Comparison of ENCODE assay signal across 9 mouse cellular contexts in the genomic region with DNA sequence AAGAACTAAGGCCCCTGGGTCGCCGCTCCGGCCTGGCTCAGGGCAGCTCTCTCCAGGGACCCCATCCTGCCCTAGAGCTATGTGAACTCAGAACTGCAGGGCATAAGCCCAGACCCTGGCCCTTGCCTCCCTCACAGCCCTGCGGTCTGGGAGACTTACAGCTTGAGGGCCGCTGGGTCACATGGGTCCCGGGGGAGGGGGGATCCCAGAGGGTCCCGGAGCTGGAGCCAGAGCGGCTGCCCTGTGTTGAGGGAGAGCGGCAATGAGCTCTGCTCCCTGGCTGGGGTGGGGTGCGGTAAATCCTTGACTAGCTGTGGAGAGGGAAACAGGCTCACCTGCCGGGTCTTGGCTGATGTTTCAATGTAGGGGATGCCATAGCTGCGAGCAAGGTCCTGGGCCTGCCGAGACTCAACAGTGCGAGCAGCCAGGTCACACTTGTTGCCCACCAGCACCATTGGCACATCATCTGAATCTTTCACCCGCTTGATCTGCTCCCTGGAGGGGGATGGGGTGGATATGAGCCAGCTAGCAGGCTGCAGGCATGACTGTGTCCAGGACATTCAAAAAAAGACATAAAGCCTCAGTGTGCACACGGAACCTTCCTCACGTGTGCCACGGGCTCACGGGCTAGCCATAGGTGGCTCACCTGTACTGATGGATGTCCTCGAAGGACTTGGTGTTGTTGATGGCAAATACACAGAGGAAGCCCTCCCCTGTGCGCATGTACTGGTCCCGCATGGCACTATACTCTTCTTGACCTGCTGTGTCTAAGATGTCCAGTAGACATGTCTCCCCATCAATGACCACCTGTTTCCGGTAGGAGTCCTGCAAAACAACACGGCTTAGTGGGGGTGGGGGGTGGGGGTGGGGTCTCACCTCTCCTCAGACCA. TPM values are rescaled to one million over a fixed set of nuclear protein-coding genes. Genes with fewer than 3 reads are reported as not detected.
A peak's percentile ranks its signal among the peaks of the same experiment; 100 is the strongest.
DNase-seq lines count a peak whose midpoint lies in the region; ATAC-seq and TF ChIP-seq lines count a peak whose summit lies in the region.
"Had no signal": no experiment of that assay in that cellular context is flagged by ENCODE, and none has a peak within 500 bp of the region (broad histone marks: within the 10 kb centered on the region; RNA-seq: fewer than 3 reads in every experiment).

No protein-coding gene starts in this region.

- TF ChIP-seq CTCF in E14TG2a.4 (conservative IDR thresholded peaks at IDR 0.05; ENCODE audit: low read length), result no peak

- intact Hi-C loops in gastrocnemius, postnatal 14 days (cut with DNase I; ENCODE audit: low total_unique reads), result no loop called here

- no peaks in the 10 kb centered on the region for H3K9me3 ChIP-seq in E14TG2a.4 (ENCODE audit: low read length)
- no peaks in the 10 kb centered on the region for H3K9me3 ChIP-seq in hindbrain, embryonic 10.5 days
- H3K9me3 ChIP-seq in liver, embryonic 16.5 days (replicated peaks; ENCODE audit: control insufficient read depth, low read length), result no peaks in the 10 kb centered on the region

- DNase-seq in gastrocnemius, postnatal 14 days, result peak; percentile 19
- no peak for DNase-seq in gastrocnemius, postnatal 10 days
- no peak for DNase-seq in hindbrain, embryonic 10.5 days (ENCODE audit: low spot score)
- no peak for DNase-seq in layer of hippocampus, postnatal 14 days (ENCODE audit: low spot score in 2 of 2)
- DNase-seq in urinary bladder, adult 2 months (ENCODE audit: low spot score), result no peak
- no peak for DNase-seq in layer of hippocampus, postnatal 36 days
- DNase-seq: right cerebral cortex, postnatal 25 days had no signal

- H3K27ac ChIP-seq in hindbrain, embryonic 10.5 days, result 0 out of 2 replicates have a peak overlapping the region, but pooled peaks have one; percentile 6
- no peak overlapping the region for H3K27ac ChIP-seq in liver, embryonic 16.5 days (ENCODE audit: low read length)

- H3K4me2 ChIP-seq in liver, embryonic 16.5 days (ENCODE audit: low read depth, low read length), result peak overlapping the region; percentile 92

- 93% methylated on average over 24 of the region's 24 CpGs for WGBS in hindbrain, embryonic 10.5 days
- WGBS in liver, embryonic 16.5 days (ENCODE audit: insufficient replicate concordance), result 88% methylated on average over 24 of the region's 24 CpGs

- no peak overlapping the region; the same call in 1 of the 2 replicates for H3K9ac ChIP-seq in liver, embryonic 16.5 days (ENCODE audit: low read depth, low read length)

- H3K4me1 ChIP-seq in E14TG2a.4 (replicated peaks; ENCODE audit: low read depth, low read length), result peaks cover 45% of the 10 kb centered on the region
- peaks cover 44% of the 10 kb centered on the region for H3K4me1 ChIP-seq in hindbrain, embryonic 10.5 days (replicated peaks)
- peaks cover 33% of the 10 kb centered on the region for H3K4me1 ChIP-seq in liver, embryonic 16.5 days (ENCODE audit: control insufficient read depth, low read depth, low read length)

- H3K4me3 ChIP-seq in E14TG2a.4 (replicated peaks; ENCODE audit: low read length), result peak overlapping the region; percentile 96
- peak overlapping the region; percentile 83 for H3K4me3 ChIP-seq in hindbrain, embryonic 10.5 days
- peak overlapping the region; percentile 92 for H3K4me3 ChIP-seq in liver, embryonic 16.5 days (ENCODE audit: low read depth, low read length)

- peaks cover 42% of the 10 kb centered on the region for H3K36me3 ChIP-seq in E14TG2a.4 (ENCODE audit: insufficient read depth, low read length)
- peaks cover 39% of the 10 kb centered on the region for H3K36me3 ChIP-seq in hindbrain, embryonic 10.5 days
- H3K36me3 ChIP-seq in liver, embryonic 16.5 days (ENCODE audit: control insufficient read depth, insufficient read depth), result peaks cover 30% of the 10 kb centered on the region

- no peak for ATAC-seq in liver, embryonic 16.5 days (ENCODE audit: low read depth)

- no peaks in the 10 kb centered on the region for H3K27me3 ChIP-seq in E14TG2a.4 (ENCODE audit: insufficient read depth, low read length)
- no peaks in the 10 kb centered on the region for H3K27me3 ChIP-seq in hindbrain, embryonic 10.5 days (ENCODE audit: insufficient read depth, poor library complexity, severe bottlenecking)
- H3K27me3 ChIP-seq in liver, embryonic 16.5 days (ENCODE audit: control insufficient read depth, insufficient read depth, low read depth, low read length), result no peaks in the 10 kb centered on the region

RNA-seq across cellular contexts. Expression of gene Hras, which starts 1.8 kb away (rescaled TPM):
- 100 to 1,000 TPM; 193 to 209 TPM for total RNA-seq in gastrocnemius, postnatal 14 days (2021)
- 100 to 1,000 TPM; 205 to 240 TPM for total RNA-seq in gastrocnemius, postnatal 10 days (2021)
- polyA plus RNA-seq in hindbrain, embryonic 10.5 days (2016; fragmentation: Nextera tagmentation; extraction: Ambion mirVana), result 96.8 and 115 TPM in 2 replicates
- 35.3 and 40.1 TPM in 2 replicates for polyA plus RNA-seq in liver, embryonic 16.5 days (2015; fragmentation: Nextera tagmentation; extraction: Ambion mirVana)
- 100 to 1,000 TPM; 204 to 208 TPM for total RNA-seq in layer of hippocampus, postnatal 14 days (2021)
- 114 and 129 TPM in 2 replicates for polyA plus RNA-seq in urinary bladder, adult 2 months (2012; rRNA removed)
- 100 to 1,000 TPM; 209 to 213 TPM for total RNA-seq in layer of hippocampus, postnatal 36 days (2021)

RNA-seq across cellular contexts. Expression of gene Lrrc56, which starts 1.9 kb away (rescaled TPM):
- total RNA-seq in gastrocnemius, postnatal 14 days (2021), result 1 to 10 TPM; 2.2 to 2.4 TPM
- total RNA-seq in gastrocnemius, postnatal 10 days (2021), result 1 to 10 TPM; 2.7 to 3.2 TPM
- polyA plus RNA-seq in hindbrain, embryonic 10.5 days (2016; fragmentation: Nextera tagmentation; extraction: Ambion mirVana), result 14.9 and 17.3 TPM in 2 replicates
- 8.3 and 9.5 TPM in 2 replicates for polyA plus RNA-seq in liver, embryonic 16.5 days (2015; fragmentation: Nextera tagmentation; extraction: Ambion mirVana)
- 1 to 10 TPM; 4.9 to 6.7 TPM for total RNA-seq in layer of hippocampus, postnatal 14 days (2021)
- polyA plus RNA-seq in urinary bladder, adult 2 months (2012; rRNA removed), result 5.2 and 5.8 TPM in 2 replicates
- total RNA-seq in layer of hippocampus, postnatal 36 days (2021), result 1 to 10 TPM; 4.5 to 5.9 TPM

RNA-seq across cellular contexts. Expression of gene Rnh1, which starts 19.4 kb away (rescaled TPM):
- 10 to 100 TPM; 48.4 to 50.3 TPM for total RNA-seq in gastrocnemius, postnatal 14 days (2021)
- 10 to 100 TPM; 52.9 to 56.0 TPM for total RNA-seq in gastrocnemius, postnatal 10 days (2021)
- 68.4 and 72.4 TPM in 2 replicates for polyA plus RNA-seq in hindbrain, embryonic 10.5 days (2016; fragmentation: Nextera tagmentation; extraction: Ambion mirVana)
- polyA plus RNA-seq in liver, embryonic 16.5 days (2015; fragmentation: Nextera tagmentation; extraction: Ambion mirVana), result 70.1 and 71.7 TPM in 2 replicates
- 10 to 100 TPM; 26.8 to 34.3 TPM for total RNA-seq in layer of hippocampus, postnatal 14 days (2021)
- 126 and 135 TPM in 2 replicates for polyA plus RNA-seq in urinary bladder, adult 2 months (2012; rRNA removed)
- 10 to 100 TPM; 36.1 to 40.2 TPM for total RNA-seq in layer of hippocampus, postnatal 36 days (2021)

RNA-seq across cellular contexts. Expression of gene Lmntd2, which starts 21.8 kb away (rescaled TPM):
- total RNA-seq in gastrocnemius, postnatal 14 days (2021), result not detected
- total RNA-seq in gastrocnemius, postnatal 10 days (2021), result not detected
- 3.9 and 4.0 TPM in 2 replicates for polyA plus RNA-seq in hindbrain, embryonic 10.5 days (2016; fragmentation: Nextera tagmentation; extraction: Ambion mirVana)
- 0.80 and 0.84 TPM in 2 replicates for polyA plus RNA-seq in liver, embryonic 16.5 days (2015; fragmentation: Nextera tagmentation; extraction: Ambion mirVana)
- total RNA-seq in layer of hippocampus, postnatal 14 days (2021), result not detected
- polyA plus RNA-seq in urinary bladder, adult 2 months (2012; rRNA removed), result 8.4 and 11.6 TPM in 2 replicates
- total RNA-seq in layer of hippocampus, postnatal 36 days (2021), result not detected

RNA-seq across cellular contexts. Expression of gene Rassf7, which starts 23.6 kb away (rescaled TPM):
- 1 to 10 TPM in 1 of 2 experiments, under 1 TPM in 1; 0.62 to 1.2 TPM for total RNA-seq in gastrocnemius, postnatal 14 days (2021)
- 1 to 10 TPM; 2.1 to 2.8 TPM for total RNA-seq in gastrocnemius, postnatal 10 days (2021)
- polyA plus RNA-seq in hindbrain, embryonic 10.5 days (2016; fragmentation: Nextera tagmentation; extraction: Ambion mirVana), result 58.5 and 59.0 TPM in 2 replicates
- 23.9 and 26.4 TPM in 2 replicates for polyA plus RNA-seq in liver, embryonic 16.5 days (2015; fragmentation: Nextera tagmentation; extraction: Ambion mirVana)
- 1 to 10 TPM in 1 of 2 experiments, under 1 TPM in 1; 0.83 to 1.2 TPM for total RNA-seq in layer of hippocampus, postnatal 14 days (2021)
- polyA plus RNA-seq in urinary bladder, adult 2 months (2012; rRNA removed), result 97.6 and 157 TPM in 2 replicates
- total RNA-seq in layer of hippocampus, postnatal 36 days (2021), result under 1 TPM; 0.73 to 0.82 TPM
